Mouse (Mus musculus) C2C12 (cell line): Measurements from ENCODE around the gene Tbkbp1.

ENCODE experiments used
- CEBPB ChIP-seq: IDR thresholded peaks from one replicate; pipeline ENCODE4 v1.6.1; 2011; ENCODE audit warnings: low read depth, mild to moderate bottlenecking, control low read depth, moderate library complexity
- CTCF ChIP-seq: IDR thresholded peaks from one replicate; pipeline ENCODE4 v1.5.1; 2011; ENCODE audit not compliant: control insufficient read depth, insufficient read depth, insufficient read length
- MAX ChIP-seq: IDR thresholded peaks from one replicate; pipeline ENCODE4 v1.6.1; 2011; ENCODE audit warnings: mild to moderate bottlenecking, control low read depth
- USF1 ChIP-seq: IDR thresholded peaks from one replicate; pipeline ENCODE4 v1.6.1; 2011; ENCODE audit warnings: low read depth, mild to moderate bottlenecking, control low read depth, moderate library complexity

GRCm38 (mm10) chr11:97156999-97157398 is 5.7 kb upstream of the Tbkbp1 start:
- no peak for TF ChIP-seq CTCF
- TF ChIP-seq CEBPB = no peak
- no peak for TF ChIP-seq MAX
- TF ChIP-seq USF1 = no peak
